ENCODE assay signal across 8 mouse cellular contexts in the genomic region with DNA sequence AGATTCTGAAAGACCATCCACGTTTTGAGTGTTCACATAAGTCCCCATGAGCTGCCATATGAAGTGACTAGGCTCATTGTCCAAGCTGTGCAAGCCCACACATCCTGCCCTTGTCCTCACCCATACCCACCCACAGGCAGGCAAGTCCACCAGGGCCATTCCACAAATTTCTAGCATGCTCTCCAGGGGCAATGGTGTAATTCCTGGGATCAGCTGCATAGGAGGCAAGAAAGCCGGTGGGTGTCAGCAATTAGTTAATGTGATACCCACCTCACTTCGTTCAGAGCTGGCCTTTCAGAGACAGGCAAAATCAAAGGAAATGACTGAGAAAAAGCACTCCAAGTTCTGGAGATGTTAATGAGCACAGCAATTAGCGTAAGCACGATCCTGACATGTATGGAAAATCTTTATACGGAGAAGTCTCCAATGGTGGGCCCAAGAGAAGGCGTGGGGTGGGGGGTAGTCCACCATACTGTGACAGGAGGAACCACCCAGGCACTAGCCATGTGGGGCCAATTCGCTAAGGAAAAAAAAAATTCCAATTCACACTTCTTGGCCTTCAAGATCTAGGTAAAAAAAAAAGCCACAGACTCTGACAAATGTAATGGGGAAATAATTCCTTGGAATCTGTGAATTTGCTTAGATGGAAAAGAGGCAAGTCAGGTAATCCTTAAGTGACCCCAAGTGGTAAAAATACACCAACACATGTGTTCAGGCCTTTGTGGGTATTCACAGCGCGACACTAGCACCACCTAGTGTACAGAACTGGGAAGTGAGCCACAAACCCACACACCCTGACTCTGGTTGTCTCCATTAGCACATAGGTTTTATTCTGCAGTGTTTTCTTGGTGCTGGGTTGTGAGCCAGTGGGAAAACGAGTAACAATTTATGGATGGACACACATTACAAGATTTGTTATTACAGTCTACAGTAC. TPM values are rescaled to one million over a fixed set of nuclear protein-coding genes. Genes with fewer than 3 reads are reported as not detected.
A peak's percentile ranks its signal among the peaks of the same experiment; 100 is the strongest.
DNase-seq lines count a peak whose midpoint lies in the region; ATAC-seq lines count a peak whose summit lies in the region.

No protein-coding gene starts in this region.

- no peak overlapping the region for H3K4me3 ChIP-seq in embryonic facial prominence, embryonic 10.5 days
- no peak overlapping the region for H3K4me3 ChIP-seq in limb, embryonic 11.5 days (ENCODE audit: low read depth, low read length)
- H3K4me3 ChIP-seq in midbrain, embryonic 15.5 days, result no peak overlapping the region

- peaks cover 30% of the 10 kb centered on the region for H3K36me3 ChIP-seq in embryonic facial prominence, embryonic 10.5 days (replicated peaks)
- H3K36me3 ChIP-seq in limb, embryonic 11.5 days (ENCODE audit: control insufficient read depth, insufficient read depth, low read length), result peaks cover 10% of the 10 kb centered on the region
- H3K36me3 ChIP-seq in midbrain, embryonic 15.5 days (replicated peaks), result peaks cover 17% of the 10 kb centered on the region

- ATAC-seq in limb, embryonic 11.5 days (ENCODE audit: insufficient number of reproducible peaks, low FRiP score, low TSS enrichment, low read depth), result peak; percentile 84; the same call in 1 of the 2 replicates
- peak; percentile 96 for ATAC-seq in midbrain, embryonic 15.5 days (replicated peaks)

- H3K9me3 ChIP-seq in embryonic facial prominence, embryonic 10.5 days, result no peaks in the 10 kb centered on the region
- no peaks in the 10 kb centered on the region for H3K9me3 ChIP-seq in limb, embryonic 11.5 days (ENCODE audit: control insufficient read depth, low read length)
- no peaks in the 10 kb centered on the region for H3K9me3 ChIP-seq in midbrain, embryonic 15.5 days

- peak; percentile 55 to 67 for DNase-seq in urinary bladder, adult 18-20 months (ENCODE audit: low spot score in 2 of 2)
- no peak for DNase-seq in urinary bladder, postnatal 10 days (ENCODE audit: low spot score)
- DNase-seq in embryonic facial prominence, embryonic 10.5 days (ENCODE audit: low spot score), result peak; percentile 88
- peak; percentile 97 for DNase-seq in heart, adult 11 months
- DNase-seq in kidney, adult 18-20 months, result peak; percentile 89
- peak; percentile 95 for DNase-seq in limb, embryonic 11.5 days (ENCODE audit: low spot score)
- DNase-seq in spleen, postnatal 10 days (ENCODE audit: low spot score in 2 of 2), result peak; percentile 43 to 70

- peaks cover 20% of the 10 kb centered on the region for H3K4me1 ChIP-seq in embryonic facial prominence, embryonic 10.5 days
- H3K4me1 ChIP-seq in limb, embryonic 11.5 days (ENCODE audit: control insufficient read depth, insufficient read depth, low read length), result peaks cover 8% of the 10 kb centered on the region; the same call in 1 of the 2 replicates
- H3K4me1 ChIP-seq in midbrain, embryonic 15.5 days, result peaks cover 5% of the 10 kb centered on the region

- H3K27ac ChIP-seq in embryonic facial prominence, embryonic 10.5 days (replicated peaks), result peak overlapping the region; percentile 45
- H3K27ac ChIP-seq in limb, embryonic 11.5 days (replicated peaks; ENCODE audit: low read depth, low read length), result no peak overlapping the region
- peak overlapping the region; percentile 52 for H3K27ac ChIP-seq in midbrain, embryonic 15.5 days

- whole genome bisulfite sequencing in embryonic facial prominence, embryonic 10.5 days, result 22% methylated on average over 11 of the region's 11 CpGs
- WGBS in limb, embryonic 11.5 days, result 12% methylated on average over 11 of the region's 11 CpGs
- WGBS in midbrain, embryonic 15.5 days, result 28% methylated on average over 11 of the region's 11 CpGs

- H3K4me2 ChIP-seq in limb, embryonic 11.5 days (ENCODE audit: low read depth, severe bottlenecking), result no peak overlapping the region
- H3K4me2 ChIP-seq in midbrain, embryonic 15.5 days, result no peak overlapping the region

- no peak overlapping the region for H3K9ac ChIP-seq in limb, embryonic 11.5 days (ENCODE audit: low read length)
- H3K9ac ChIP-seq in midbrain, embryonic 15.5 days, result no peak overlapping the region

- H3K27me3 ChIP-seq in embryonic facial prominence, embryonic 10.5 days (replicated peaks; ENCODE audit: low read depth, poor library complexity, severe bottlenecking), result 0 out of 2 replicates have a peak, but pooled peaks cover 2% of the 10 kb centered on the region
- H3K27me3 ChIP-seq in limb, embryonic 11.5 days (ENCODE audit: control insufficient read depth, insufficient read depth, low read length), result no peaks in the 10 kb centered on the region
- H3K27me3 ChIP-seq in midbrain, embryonic 15.5 days (replicated peaks), result no peaks in the 10 kb centered on the region

RNA-seq across cellular contexts. Expression of gene Ddx1, which starts 34.4 kb away (rescaled TPM):
- polyA plus RNA-seq in embryonic facial prominence, embryonic 10.5 days (2016; fragmentation: Nextera tagmentation; extraction: Ambion mirVana), result 199 and 202 TPM in 2 replicates
- 193 and 203 TPM in 2 replicates for polyA plus RNA-seq in limb, embryonic 11.5 days (2014; fragmentation: Nextera tagmentation; extraction: Ambion mirVana)
- 128 and 132 TPM in 2 replicates for polyA plus RNA-seq in midbrain, embryonic 15.5 days (2015; fragmentation: Nextera tagmentation; extraction: Ambion mirVana)

RNA-seq across cellular contexts. Expression of gene Nbas, which starts 54.3 kb away (rescaled TPM):
- polyA plus RNA-seq in embryonic facial prominence, embryonic 10.5 days (2016; fragmentation: Nextera tagmentation; extraction: Ambion mirVana), result 16.2 and 17.2 TPM in 2 replicates
- polyA plus RNA-seq in limb, embryonic 11.5 days (2014; fragmentation: Nextera tagmentation; extraction: Ambion mirVana), result 16.4 and 20.9 TPM in 2 replicates
- polyA plus RNA-seq in midbrain, embryonic 15.5 days (2015; fragmentation: Nextera tagmentation; extraction: Ambion mirVana), result 17.5 and 17.7 TPM in 2 replicates
